Mouse (Mus musculus): ENCODE results near the gene Olfr177.

- TF ChIP-seq CTCF (IDR thresholded peaks at IDR 0.05; ENCODE audit: borderline replicate concordance, insufficient read depth, low read length) (no peak), POLR2A (IDR thresholded peaks at IDR 0.05; ENCODE audit: low read depth, low read length) (no peak)
Observed at GRCm38 (mm10) chr16:58874668-58875067, at the start of gene Olfr177.
